Mouse (Mus musculus) heart, postnatal 4 days (tissue): ENCODE data around the gene Carf. TPM values are rescaled to one million over a fixed set of nuclear protein-coding genes. Genes with fewer than 3 reads are reported as not detected.

ENCODE experiments used
- DNase-seq: peaks from one replicate; pipeline ENCODE4 v3.0.0; 2021
- total RNA-seq, 2 experiments: library from RNA; stranded (reverse); gene quantifications; 2 replicates each; pipeline ENCODE4 v1.2.3; 2021

The Carf gene
- total RNA-seq, 2 experiments from 2014 or later = 10.5 to 10.6 TPM

DNA sequence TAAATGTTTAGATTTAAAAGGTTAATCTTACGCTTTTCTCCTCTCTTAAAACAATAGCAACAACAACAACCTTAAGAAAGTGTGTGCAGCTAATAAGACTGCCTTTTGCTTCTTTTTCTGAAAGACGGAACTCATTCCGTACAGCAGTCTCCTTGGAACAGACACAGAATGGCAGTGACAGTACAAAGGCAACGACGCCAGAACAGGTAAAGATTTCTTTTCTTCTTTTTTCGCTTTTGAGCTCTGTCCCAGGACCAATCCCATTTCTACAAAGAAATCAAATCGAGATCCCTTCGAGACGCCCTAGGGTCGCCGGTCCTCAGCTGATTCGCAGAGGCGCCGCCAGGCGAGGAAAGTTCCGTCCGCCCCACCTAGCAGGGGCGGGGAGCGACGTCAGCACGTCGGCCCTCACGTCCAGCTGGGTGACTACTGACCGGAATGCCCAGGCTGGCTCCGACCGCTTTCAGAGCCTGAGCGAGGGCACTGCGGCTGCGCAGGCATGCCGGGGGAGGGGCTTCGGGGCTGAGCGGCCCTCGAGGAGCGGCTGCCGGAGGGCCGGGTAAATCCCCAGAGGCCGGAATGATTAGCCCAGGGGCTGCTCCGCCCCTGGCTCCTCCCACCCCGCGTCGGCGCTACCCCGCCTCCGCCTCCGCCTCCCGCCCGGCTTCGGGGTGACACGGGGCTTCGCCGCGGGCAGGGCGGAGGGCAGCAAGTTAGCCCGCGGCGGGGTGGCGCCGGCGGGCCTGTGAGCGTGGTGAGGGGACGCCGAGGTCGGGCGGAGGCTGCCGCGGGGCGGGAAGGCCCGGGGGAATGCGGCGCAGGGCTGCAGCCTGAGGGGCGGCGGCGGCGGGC lies 82.1 kb downstream of the Carf start, which contains the start of gene Nbeal1:
Gene Nbeal1, plus strand, starts transcription at position 668 of the 852 bp plus-strand sequence.
- DNase-seq = peak; percentile 100

DNA sequence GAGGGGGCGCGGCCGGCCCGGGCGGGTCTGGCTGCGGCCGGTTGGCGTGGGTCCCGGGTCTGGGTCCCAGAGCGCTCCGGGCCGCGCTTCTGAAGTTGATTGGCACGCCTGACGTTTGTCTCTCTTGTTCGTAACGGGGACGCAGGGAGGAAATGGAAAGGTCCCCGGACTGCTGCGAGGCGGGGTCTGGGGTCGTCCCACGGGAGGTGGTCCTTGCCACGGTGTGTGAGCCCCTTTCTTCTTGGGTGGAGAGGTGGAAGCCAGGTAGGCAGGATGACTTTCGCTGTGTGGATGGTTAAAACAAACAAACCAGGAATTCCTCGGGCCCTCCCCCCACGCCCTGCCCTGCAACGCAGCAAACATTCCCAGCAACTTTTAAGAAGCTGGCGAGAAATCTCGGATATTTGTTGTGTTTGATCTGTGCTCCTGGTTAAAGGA lies 82.8 kb downstream of the Carf start:
- DNase-seq = peak; percentile 84

- no peak for DNase-seq
Observed at GRCm38 (mm10) chr1:60188454-60188853, 90.4 kb downstream of the Carf start.

GRCm38 (mm10) chr1:60196813-60197212 lies 98.8 kb downstream of the Carf start:
- DNase-seq = no peak

DNA sequence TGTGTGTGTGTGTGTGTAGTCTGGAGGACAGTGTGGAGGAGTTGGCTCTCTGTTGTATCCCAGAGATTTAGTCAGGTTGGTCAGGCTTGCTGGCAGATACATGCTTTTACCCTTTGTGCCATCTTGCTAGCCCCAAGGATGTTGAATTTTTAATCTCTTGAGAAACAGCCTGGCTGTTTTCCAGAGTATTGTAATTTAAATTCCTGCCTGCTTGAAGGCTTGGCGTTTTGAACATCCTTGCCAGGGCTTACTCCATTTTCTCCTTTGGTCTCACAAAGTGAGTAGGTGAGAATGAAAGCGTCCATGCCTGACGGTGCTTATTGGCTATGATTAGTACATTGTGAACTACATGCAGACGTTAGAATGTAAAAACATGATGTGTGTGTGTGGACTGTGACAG lies 101.0 kb downstream of the Carf start:
- DNase-seq = no peak

Other genes with a start within 250 kb of the Carf start
- gene Fam117b, start 185.2 kb upstream of the Carf start, total RNA-seq = 10 to 100 TPM; 12.1 to 13.1 TPM
- gene Ica1l, start 55.1 kb upstream of the Carf start, total RNA-seq = 1 to 10 TPM; 1.0 to 1.4 TPM
- 10 to 100 TPM; 12.3 to 15.5 TPM for gene Wdr12, start 398 bp downstream of the Carf start, total RNA-seq
- 10 to 100 TPM; 39.4 to 43.8 TPM for gene Nbeal1, start 82.4 kb downstream of the Carf start, total RNA-seq
- gene Cyp20a1, start 245.1 kb downstream of the Carf start, total RNA-seq = 10 to 100 TPM; 19.7 to 19.9 TPM